Mouse (Mus musculus): ENCODE measurements around the gene Fam213a.
A peak's percentile ranks its signal among the peaks of the same experiment; 100 is the strongest.

The Fam213a gene

DNA sequence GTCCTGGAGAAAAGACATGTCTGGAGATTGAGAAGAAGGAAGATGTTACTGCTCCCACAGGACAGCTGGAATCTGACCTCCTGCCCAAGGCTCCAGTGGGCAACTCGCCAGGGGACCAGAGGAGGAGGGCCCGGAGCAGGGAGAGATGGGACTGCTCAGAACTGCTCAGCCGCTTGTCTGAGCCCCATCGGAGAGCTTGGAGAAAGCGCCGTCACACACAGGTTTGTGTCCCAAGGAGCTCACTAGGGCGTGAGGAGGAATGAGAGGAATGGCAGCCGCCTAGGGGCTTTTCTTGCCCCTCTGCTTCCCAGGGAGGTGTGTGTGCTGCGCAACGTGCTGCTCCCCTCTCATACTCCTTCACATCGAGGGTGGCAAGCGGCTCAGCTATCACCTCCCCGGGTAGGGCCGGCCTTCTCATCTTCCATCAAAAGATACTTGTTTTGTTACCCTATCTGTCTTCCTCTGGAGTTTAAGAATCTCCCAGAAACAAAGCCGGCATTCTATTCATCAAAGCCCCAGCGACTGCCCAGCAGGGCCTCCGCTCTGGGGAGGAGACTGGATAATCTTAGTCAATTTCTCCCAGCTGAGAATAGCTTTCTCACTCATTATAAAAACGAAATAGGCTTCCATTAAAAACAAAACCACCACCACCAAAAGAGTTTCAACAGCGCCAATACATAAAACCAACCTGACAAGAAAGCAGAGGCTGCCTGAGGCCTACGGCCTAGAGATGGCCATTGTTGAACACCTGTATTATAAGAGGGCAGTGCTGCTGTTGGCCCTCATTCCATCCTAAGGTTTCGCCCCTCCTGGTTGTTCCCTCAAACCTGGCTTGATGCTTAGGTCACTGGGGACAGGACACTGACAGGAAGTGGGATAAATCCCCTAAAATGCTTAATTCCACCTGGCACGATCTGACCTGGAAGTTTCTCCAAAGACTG is 9.1 kb downstream of the Fam213a start:
- peak; percentile 39 for DNase-seq (ENCODE audit: low spot score)

DNA sequence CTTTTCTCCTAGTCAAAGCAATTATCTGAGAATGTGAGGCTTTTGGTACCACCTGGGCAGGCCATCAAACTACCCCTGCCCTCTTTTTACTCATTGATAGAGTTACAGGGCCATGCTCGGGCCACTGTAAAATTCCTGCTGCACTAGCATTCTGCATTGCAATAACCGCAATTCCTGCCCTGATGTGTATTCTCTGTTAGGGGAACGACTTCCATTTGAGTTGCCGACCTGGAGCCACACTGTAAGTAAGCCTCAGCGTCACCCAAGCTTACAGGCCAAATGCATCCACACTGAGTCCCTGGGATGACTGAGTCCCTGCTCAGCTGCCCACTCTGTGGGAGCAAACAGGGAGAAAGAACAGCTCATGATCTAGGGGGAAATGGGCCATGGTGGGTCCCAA is 12.0 kb downstream of the Fam213a start:
- DNase-seq (ENCODE audit: low spot score): no peak

DNA sequence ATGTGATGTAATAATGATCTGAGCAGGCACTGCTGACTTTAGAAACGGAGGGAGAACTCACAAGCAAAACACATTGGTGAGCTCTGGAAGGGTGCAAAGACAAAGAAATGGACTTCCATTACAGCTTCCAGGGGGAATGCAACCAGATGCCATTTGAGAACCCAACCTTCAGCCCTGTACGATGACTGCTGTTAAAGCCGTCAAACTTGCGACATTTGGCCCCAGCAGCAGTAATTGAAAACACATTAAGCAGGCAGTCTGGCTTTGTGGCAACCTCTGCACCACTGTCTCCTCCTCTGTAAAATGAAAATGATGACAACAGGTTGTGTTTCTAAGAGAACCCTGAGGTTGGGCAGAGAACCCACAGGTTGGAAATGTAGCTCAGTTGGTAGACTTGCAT is 12.8 kb downstream of the Fam213a start:
- peak; percentile 39 for DNase-seq (ENCODE audit: low spot score)

DNA sequence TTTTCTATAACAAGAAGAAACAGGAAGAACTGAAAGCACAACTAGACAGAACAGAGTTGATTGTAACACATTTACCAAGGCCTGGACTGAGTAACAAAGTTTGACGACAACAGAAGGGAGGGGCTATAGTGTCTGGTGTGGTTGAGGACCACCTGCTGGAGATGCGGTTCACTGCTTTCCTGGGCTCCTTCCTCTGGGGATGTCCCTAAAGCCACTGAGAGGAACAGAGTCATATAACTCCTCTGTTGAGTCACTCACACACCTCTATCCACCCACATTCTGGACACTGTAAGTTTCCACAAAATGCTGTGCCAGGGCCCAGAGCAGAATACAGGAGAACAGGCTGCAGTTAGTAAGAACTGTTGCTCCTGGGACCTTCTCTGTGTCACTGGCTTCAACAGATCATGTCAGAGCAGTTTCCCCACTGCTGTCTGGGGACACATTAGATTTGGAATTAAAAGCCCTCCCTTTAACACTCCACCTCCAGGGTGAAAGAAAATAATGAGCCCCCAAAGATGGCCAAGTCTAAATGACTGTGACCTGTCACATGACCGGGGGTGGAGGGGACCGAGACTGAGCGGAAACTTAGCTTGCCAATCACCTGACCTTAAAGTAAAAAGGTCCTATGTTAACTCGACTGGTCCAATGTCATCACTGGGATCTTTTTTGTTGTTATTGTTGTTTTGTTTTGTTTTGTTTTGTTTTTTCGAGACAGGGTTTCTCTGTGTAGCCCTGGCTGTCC is 13.5 kb downstream of the Fam213a start:
- no peak for DNase-seq (ENCODE audit: low spot score)

DNA sequence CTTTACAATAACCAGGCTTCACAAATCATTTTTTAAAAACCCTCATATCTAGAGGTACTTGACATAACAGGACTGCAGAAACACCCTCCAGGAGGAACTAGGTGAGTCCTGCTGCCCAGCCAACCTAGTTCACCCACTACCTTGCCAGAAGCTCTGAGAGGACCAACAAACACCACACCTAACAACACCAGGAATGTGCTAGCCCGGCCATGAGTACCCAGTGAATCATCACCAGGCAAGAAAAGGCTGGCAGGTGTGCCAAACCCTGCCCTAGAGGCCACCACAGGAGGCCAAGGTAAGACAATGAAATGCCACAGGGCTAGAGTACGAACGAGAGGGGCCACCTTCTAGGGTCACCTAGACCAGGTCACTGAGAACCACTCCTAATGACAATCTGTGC is 17.4 kb downstream of the Fam213a start:
- no peak for DNase-seq (ENCODE audit: low spot score)

DNA sequence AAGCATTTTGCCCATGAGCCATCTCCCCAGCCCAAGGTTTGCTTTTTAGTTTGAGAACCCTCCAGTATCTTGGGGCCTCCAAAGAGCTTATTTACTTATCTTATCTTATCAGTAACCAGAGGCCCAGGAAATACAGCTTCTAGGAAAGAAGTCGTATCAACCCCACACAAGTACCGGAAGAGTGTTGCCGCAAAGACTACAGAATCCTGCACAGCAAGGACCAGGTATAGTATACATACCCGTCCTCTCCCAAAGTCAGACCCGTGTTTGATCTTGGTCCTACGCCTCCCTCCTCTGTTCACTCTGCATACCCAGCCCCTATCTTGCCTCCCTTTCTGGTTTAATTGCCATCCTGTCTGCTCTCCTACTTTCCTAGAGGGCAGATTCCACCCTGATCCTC is 21.1 kb downstream of the Fam213a start:
- no peak for DNase-seq (ENCODE audit: low spot score)

DNA sequence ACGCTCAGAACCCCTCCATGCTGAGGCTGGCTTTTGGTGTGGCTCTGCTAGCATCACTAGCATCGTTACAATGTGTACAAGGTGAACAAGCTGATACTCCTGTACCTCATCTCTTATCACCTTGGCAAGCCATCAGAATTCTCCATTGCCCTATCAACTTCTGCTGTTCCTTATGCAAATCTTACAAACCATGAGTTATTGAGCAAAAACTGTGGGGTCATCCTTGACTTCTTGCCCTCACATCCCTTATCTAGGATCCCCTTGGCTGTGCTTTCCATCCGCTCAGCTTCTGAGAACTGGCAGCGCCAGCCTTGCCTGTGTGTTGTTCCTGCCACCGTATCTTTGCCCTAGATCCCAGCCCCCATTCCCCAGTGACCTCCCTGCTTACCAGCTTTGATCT is 24.8 kb downstream of the Fam213a start:
- no peak for DNase-seq (ENCODE audit: low spot score)

DNA sequence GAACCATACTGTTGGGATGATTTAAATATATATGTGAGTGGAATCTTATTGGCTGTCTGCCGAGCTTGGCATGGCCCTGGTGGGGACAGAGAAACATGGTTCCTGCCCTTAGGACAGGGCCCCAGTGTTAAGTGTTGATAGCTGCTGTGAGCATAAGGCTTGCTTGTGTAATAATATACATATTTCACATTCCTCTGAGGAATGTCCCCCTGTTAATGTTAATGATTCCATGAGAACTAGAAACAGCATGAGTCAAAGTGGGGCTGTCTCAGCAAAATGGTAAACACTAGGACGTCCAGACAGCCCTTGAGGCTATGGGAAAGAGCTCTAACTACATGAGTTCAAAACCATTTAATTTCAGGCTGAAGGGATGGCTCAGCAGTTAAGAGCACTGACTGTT is 26.4 kb downstream of the Fam213a start:
- DNase-seq (ENCODE audit: low spot score): no peak

DNA sequence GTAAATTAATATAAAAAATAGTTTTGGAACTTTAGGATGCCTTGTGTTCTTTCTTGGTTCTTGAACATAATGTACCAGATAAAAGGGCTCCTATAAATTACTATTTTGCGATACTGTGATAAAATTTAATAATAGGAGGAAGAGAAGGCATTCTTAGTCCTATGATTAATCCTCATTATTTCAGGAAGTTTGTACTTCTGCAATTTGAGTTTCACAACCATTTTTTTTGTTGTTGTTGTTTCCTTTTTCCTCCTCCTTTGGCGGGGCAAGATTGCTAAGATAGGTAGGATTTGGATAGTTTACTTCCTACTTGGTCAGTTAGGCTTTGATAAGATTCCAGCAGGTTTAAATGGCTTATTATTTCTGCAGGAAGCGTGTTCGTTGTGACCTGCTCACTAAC is 28.0 kb downstream of the Fam213a start:
- no peak for DNase-seq (ENCODE audit: low spot score)

DNA sequence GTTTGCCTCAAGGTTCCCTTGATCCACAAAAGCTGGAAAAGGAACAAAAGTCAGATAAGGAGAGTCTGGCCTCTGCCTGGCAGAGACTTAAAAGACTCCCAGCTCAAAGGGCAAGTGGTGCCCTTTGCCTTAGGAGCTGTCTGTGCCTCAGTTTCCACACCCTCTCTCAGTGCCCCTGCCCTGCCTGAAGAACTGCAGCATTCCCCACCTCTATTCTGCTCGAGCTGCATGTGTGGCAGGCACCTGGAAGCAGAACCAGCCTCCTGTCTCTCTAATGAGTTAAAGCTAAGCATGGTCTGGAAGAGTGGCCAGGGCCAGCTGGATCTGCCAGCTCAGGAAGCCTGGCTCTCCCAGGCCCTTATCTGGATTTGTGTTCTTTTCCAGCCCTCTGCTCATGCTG is 33.9 kb downstream of the Fam213a start:
- DNase-seq (ENCODE audit: low spot score): no peak

DNA sequence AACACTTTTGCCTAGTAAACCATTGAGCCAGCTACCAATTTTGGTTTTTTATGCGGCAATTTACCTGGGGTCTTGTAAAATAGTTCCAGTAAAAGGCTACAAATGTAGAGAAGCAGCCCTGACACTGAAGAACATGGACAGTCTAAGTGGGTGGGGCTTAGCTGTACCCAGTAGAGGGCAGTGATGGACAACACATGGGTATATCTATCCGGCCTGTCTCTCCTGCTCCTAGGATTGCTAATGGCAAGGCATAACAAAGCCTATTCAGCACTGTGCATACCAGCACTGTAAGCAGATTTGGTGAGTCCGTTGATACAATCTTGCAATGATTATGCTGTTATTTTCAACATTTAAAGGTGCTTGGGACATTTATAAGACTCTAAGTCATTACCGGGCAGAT is 34.6 kb downstream of the Fam213a start:
- DNase-seq (ENCODE audit: low spot score): peak; percentile 83

DNA sequence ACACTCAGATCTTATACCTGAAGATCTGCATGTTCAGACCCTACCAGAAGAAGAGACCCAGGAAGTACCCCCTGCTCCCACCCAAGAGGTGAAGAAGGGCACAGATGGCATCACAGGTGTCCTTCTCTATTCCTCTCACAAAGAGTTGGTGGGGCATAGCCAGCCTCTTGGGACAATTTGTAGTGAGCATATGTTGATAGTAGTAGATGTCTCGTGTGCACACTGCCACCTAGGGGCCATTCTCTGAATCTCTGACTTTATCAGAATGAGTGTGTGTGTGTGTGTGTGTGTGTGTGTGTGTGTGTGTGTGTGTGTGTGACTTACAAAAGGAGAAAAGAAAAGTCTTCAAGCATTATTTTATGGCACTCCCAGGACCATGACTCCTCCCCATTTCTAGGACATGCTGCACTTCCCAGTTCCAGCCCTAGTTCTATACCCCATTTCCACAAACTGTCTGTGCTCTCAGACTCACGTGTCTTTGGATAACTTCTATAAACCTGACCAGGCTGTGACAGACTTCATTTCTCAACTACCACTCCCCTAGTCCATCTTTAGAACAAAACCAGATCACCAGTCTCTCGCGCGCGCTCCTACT is 38.4 kb downstream of the Fam213a start:
- DNase-seq (ENCODE audit: low spot score): peak; percentile 83

DNA sequence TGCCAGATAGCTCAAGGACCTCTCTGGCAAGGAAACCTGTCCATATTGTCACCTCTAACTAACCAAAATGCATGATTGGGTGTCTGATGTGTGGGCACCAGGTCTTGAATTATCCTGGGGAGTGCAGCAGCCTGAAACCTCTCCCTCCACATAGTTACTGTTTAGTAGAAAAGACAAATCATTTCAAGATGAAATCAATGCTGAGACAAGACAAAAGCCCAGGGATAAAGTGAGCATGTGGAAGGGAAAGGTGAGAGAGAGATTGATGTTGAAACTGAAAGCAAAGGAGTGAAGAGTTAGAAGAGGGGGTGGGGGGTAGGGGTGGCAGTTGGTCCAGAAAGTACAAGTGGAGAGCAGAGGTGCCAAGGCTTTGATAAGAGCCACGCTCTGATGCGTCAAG is 45.5 kb downstream of the Fam213a start:
- DNase-seq (ENCODE audit: low spot score): no peak

DNA sequence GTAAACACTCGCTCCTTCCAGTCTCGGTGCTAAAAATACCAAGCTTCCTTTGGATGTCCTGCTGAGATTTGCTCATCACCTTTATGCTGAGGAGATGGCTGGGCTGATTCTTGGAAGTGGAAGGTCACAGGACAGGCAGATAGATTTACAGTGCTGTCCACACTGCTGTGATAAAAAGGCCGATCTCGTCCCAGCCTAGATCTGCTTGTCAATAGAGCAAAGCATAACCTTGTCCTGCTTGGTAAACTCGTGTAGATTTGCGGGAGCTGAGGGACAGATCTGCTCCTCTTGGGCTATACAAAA is 46.0 kb downstream of the Fam213a start:
- DNase-seq (ENCODE audit: low spot score): no peak

DNA sequence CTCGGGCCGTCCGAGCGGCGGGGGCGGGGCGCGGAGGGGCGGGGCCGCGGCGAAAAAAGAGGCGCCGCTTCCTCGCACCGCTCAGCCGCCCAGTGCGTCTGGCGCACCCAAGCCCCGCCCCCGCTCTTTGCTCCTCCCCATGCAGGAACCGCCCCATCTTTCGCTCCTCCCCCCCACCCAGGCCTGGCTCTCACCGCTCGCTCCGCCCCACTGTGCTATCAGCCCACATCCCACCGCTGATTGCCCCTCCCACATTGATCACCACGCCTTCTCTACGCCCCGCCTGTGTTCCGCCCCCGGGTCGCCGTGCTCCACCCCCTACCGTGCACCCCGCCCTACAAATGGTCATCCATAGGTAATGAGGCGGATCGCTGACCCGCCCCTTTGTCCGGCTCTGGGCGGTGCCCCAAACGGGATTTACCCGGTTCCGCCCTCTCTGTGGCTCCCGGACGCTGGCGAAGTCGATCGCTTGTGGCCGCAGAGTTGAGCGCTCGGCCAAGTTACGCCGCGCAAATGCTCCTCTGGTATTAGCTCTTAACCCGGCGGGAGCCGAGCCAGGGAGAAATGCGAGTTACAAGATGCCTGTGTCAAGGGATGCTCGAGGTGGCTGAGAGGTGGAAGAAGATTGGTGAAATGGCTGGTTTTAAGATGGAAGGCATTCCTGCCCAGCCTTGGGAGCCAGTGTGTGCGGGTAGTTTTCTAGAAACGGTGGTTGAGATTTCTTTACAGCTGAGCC is 46.6 kb downstream of the Fam213a start:
- peak; percentile 97 for DNase-seq (ENCODE audit: low spot score)

DNA sequence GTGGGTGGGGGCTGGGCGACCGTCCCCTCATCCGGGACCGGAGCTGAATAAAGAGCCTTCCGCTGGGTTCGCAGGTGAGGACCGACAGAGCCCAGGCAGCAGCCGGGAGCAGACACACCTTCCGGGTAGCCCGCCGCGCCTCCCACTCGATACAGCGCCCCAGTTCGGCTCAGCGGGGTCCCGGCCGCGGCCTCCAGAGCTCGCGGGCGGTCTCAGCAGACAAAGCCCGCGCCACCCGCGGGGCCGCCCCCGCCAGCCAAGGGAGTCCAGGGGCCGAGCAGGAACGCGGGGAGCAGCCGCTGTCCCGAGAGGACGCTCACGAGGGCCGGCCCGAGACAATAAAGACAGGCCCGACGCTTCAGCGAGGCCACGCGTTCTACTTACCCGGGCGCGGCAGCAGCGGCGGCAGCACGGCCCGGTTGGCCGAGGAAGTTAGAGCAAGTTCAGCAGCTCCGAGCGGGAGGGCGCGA is 47.2 kb downstream of the Fam213a start, which contains the start of gene Tspan14:
TSS of gene Tspan14 (minus strand) at position 416 of the 470 bp plus-strand sequence.
- DNase-seq (ENCODE audit: low spot score): no peak

DNA sequence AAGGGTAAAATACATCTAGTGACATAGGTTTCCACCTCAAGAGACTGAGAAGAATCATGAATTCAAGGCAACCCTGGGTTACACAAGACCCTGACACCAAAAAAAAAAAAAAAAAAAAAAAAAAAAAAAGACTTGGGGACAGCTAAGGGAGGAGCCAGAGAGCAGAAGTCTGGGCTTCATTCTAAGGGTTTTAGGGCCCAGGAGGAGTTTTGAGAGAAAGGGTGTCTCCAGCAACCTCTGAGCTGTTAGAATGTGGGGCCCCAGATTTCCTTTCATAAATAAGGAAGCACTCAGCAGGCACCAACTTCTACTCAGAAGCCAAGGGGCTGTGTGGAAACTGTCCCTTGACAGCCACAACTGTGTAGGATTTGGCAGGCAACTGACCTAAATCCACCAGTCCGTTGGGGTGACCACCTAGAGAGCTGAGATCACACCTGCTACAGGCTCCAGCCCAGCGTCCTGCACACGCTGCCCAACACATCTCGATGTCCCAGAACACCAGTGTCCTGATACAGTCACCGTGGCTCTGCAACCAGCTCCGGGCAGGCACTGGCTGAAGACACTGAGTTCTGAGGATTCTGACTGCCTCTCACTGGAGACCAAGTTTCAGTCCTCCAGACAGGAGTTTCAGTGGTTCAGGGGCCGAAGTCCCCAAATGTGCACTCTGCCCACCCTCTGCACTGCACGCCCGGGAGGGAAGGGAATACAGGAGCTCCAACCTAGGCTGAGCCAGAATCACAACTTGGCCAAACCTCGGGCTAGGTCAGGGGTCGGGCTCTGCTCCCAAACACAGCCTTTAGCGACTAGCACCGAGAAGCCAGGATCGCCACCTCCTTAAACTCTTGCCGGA is 47.9 kb downstream of the Fam213a start:
- peak; percentile 58 for DNase-seq (ENCODE audit: low spot score)

DNA sequence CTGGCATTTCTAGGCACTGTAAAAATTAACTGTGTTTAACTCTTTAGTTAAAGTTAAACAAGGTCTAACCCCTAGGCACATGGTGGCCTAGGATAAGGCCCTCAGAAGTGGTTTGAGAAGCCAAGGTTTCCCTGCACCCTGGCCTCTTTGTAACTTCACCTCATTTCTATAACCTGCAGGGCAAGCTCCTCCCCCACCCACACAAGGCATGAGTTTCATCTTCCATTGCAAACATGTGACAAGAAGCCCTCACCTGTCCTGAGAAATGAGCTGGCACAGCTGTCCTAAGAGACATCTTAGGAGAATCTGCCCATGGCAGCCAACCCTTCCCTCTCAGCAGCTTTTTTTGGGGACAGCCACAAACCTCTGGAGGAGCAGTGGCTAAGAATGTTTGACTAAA is 48.7 kb downstream of the Fam213a start:
- no peak for DNase-seq (ENCODE audit: low spot score)

DNA sequence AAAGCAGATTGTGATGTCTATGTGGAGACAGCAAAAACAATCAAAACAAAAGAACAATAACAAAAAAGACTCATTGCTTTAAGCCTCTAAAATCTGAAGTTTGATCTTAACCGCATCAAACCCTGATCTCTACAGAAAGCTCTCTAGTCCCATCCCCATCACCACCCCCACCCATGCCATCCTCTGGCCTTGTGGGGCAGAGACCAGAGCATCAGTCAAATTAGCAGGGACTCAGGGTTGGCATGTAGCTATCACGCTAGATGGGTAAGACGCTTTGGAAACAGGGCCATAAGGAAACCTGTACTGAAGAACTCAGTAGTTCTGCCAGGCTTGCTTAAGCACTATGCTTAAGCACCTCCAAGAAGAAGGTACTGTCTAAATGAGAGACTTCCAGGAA is 49.4 kb downstream of the Fam213a start:
- no peak for DNase-seq (ENCODE audit: low spot score)

DNA sequence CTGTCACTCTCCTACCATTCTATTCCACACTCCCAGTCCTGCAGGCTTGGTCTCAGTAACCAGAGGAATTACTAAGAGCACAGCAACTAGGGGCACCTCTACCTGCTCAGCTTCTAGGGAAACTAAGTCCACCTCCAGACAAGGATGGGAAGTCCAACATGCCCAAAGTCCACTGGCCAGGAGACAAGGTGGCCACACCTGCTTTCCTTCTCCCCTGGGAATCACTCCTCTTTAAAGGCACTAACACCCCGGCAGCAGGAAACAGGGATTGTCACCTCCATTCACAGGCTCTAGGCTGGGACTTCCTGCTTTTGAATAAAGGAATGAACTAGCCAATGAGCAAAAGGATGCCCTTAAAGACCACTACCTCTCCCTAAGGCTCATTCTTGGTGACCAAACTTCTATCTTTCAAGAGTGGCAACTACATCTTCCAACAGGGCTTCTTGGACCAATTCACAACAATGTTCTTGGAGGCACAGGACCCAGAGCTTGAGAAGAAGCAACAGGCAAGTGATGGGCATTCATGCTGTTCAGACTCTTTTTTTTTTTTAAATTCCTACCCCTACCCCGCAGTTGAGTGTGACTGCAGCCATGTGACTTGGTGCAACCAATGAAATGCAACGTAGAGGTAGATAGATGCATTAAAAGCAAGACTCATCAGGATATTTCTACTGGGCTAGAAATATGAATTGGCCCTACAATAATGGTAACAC is 49.9 kb downstream of the Fam213a start:
- DNase-seq (ENCODE audit: low spot score): no peak
